Mouse (Mus musculus) kidney, embryonic 16.5 days (tissue): ENCODE measurements around the gene Mettl26. TPM values are rescaled to one million over a fixed set of nuclear protein-coding genes. Genes with fewer than 3 reads are reported as not detected.

Source experiments
- ATAC-seq: fragments of 200-750 bp; cut with Nextera tagmentation; 2 replicates; pipeline ENCODE4 v1.8.0; 2017; ENCODE audit warnings: moderate TSS enrichment; ENCODE audit not compliant: low FRiP score, low TSS enrichment
- H3K27ac ChIP-seq: fragments of 300-500 bp; sonication (generic); 2 replicates; pipeline ENCODE4 v1.5.1; 2014; ENCODE audit warnings: low read length
- H3K27me3 ChIP-seq: fragments of 300-500 bp; sonication (generic); 2 replicates; pipeline ENCODE4 v1.6.1; 2014; ENCODE audit warnings: low read length, control low read depth, mixed read lengths; ENCODE audit not compliant: insufficient read depth
- H3K36me3 ChIP-seq: fragments of 300-500 bp; sonication (generic); 2 replicates; pipeline ENCODE4 v1.6.1; 2014; ENCODE audit warnings: low read length, control low read depth, mixed read lengths; ENCODE audit not compliant: insufficient read depth
- H3K4me1 ChIP-seq: fragments of 300-500 bp; sonication (generic); 2 replicates; pipeline ENCODE4 v1.6.1; 2014; ENCODE audit warnings: low read length, control low read depth, mixed read lengths; ENCODE audit not compliant: insufficient read depth
- H3K4me2 ChIP-seq: fragments of 300-500 bp; sonication (generic); replicated peaks from 2 replicates; pipeline ENCODE4 v1.6.1; 2014; ENCODE audit warnings: low read depth, low read length
- H3K4me3 ChIP-seq: fragments of 300-500 bp; sonication (generic); 2 replicates; pipeline ENCODE4 v1.5.1; 2014; ENCODE audit warnings: mild to moderate bottlenecking, low read length
- H3K9ac ChIP-seq: fragments of 300-500 bp; sonication (generic); replicated peaks from 2 replicates; pipeline ENCODE4 v1.6.1; 2014; ENCODE audit warnings: low read length
- H3K9me3 ChIP-seq: fragments of 300-500 bp; sonication (generic); 2 replicates; pipeline ENCODE4 v1.6.1; 2016; ENCODE audit warnings: low read length, control low read depth
- WGBS: fragments of 180-500 bp; shearing (Covaris S2); extraction: QIAGEN DNeasy Blood & Tissue Kit; methylation state at CpG from one replicate; pipeline ENCODE4 v1.1.7; 2014; 5-methylcytosine and 5-hydroxymethylcytosine counted together
- polyA plus RNA-seq: library from polyadenylated mRNA; unstranded; fragments of >200 nt; fragmentation: Nextera tagmentation; extraction: Ambion mirVana; gene quantifications from 2 replicates; pipeline ENCODE4 v1.2.1, GENCODE M21; 2015

Mettl26 gene
- polyA plus RNA-seq, 1 experiment from 2014 or later = 100 TPM

GRCm38 (mm10) chr17:25880913-25881641 is 6.2 kb downstream of the Mettl26 start:
- H3K9ac ChIP-seq = no peak overlapping the region
- H3K4me2 ChIP-seq = no peak overlapping the region
- H3K27me3 ChIP-seq = no peaks in the 10 kb centered on the region
- peaks cover 33% of the 10 kb centered on the region for H3K4me1 ChIP-seq
- H3K4me3 ChIP-seq = no peak overlapping the region
- H3K9me3 ChIP-seq = no peaks in the 10 kb centered on the region
- ATAC-seq = no peak
- H3K36me3 ChIP-seq = peaks cover 35% of the 10 kb centered on the region
- 12% methylated on average over 5 of the region's 5 CpGs for WGBS
- H3K27ac ChIP-seq = no peak overlapping the region; the same call in 1 of the 2 replicates

GRCm38 (mm10) chr17:25881691-25882090 is 6.8 kb downstream of the Mettl26 start:
- H3K9ac ChIP-seq = 0 out of 2 replicates have a peak overlapping the region, but pooled peaks have one; percentile 8
- no peak for ATAC-seq
- peaks cover 26% of the 10 kb centered on the region for H3K4me1 ChIP-seq
- H3K4me3 ChIP-seq = no peak overlapping the region
- peaks cover 35% of the 10 kb centered on the region for H3K36me3 ChIP-seq
- H3K9me3 ChIP-seq = no peaks in the 10 kb centered on the region
- no peak overlapping the region for H3K4me2 ChIP-seq
- peak overlapping the region; percentile 28; the same call in 1 of the 2 replicates for H3K27ac ChIP-seq
- WGBS = 32% methylated on average over 4 of the region's 4 CpGs
- no peaks in the 10 kb centered on the region for H3K27me3 ChIP-seq

- no peak overlapping the region for H3K4me3 ChIP-seq
- H3K27me3 ChIP-seq = no peaks in the 10 kb centered on the region
- WGBS = 23% methylated on average over 5 of the region's 5 CpGs
Measured at GRCm38 (mm10) chr17:25882306-25882705, 7.4 kb downstream of the Mettl26 start.

GRCm38 (mm10) chr17:25883268-25883667 is 8.4 kb downstream of the Mettl26 start:
- H3K9me3 ChIP-seq = no peaks in the 10 kb centered on the region
- no peak for ATAC-seq
- peaks cover 22% of the 10 kb centered on the region for H3K4me1 ChIP-seq
- peaks cover 40% of the 10 kb centered on the region for H3K36me3 ChIP-seq
- H3K27me3 ChIP-seq = no peaks in the 10 kb centered on the region
- 82% methylated on average over 8 of the region's 8 CpGs for WGBS
- H3K4me2 ChIP-seq = no peak overlapping the region
- no peak overlapping the region for H3K27ac ChIP-seq
- H3K9ac ChIP-seq = no peak overlapping the region
- H3K4me3 ChIP-seq = no peak overlapping the region

More at GRCm38 (mm10) chr17:25882306-25882705, 7.4 kb downstream of the Mettl26 start:
- Histone ChIP-seq H3K27ac (no peak overlapping the region), H3K36me3 (peaks cover 35% of the 10 kb centered on the region), H3K9ac (no peak overlapping the region), H3K4me2 (no peak overlapping the region), H3K9me3 (no peaks in the 10 kb centered on the region), H3K4me1 (peaks cover 22% of the 10 kb centered on the region)
- no peak for ATAC-seq

- ATAC-seq = no peak
- peaks cover 41% of the 10 kb centered on the region for H3K36me3 ChIP-seq
Measured at GRCm38 (mm10) chr17:25883824-25884223, 8.9 kb downstream of the Mettl26 start.

GRCm38 (mm10) chr17:25885636-25886035 is 10.8 kb downstream of the Mettl26 start:
- Histone ChIP-seq H3K27me3 (no peaks in the 10 kb centered on the region), H3K9me3 (no peaks in the 10 kb centered on the region), H3K4me2 (no peak overlapping the region), H3K9ac (no peak overlapping the region), H3K4me3 (no peak overlapping the region), H3K4me1 (peaks cover 12% of the 10 kb centered on the region), H3K36me3 (peaks cover 41% of the 10 kb centered on the region), H3K27ac (no peak overlapping the region)
- WGBS = 72% methylated on average over 4 of the region's 4 CpGs
- no peak for ATAC-seq

More at GRCm38 (mm10) chr17:25883824-25884223, 8.9 kb downstream of the Mettl26 start:
- Histone ChIP-seq H3K27me3 (no peaks in the 10 kb centered on the region), H3K9ac (no peak overlapping the region), H3K27ac (no peak overlapping the region), H3K9me3 (no peaks in the 10 kb centered on the region), H3K4me2 (no peak overlapping the region), H3K4me3 (no peak overlapping the region), H3K4me1 (peaks cover 22% of the 10 kb centered on the region)
- 94% methylated on average over 3 of the region's 3 CpGs for WGBS

GRCm38 (mm10) chr17:25886806-25887205 is 11.9 kb downstream of the Mettl26 start:
- H3K4me3 ChIP-seq = no peak overlapping the region
- no peaks in the 10 kb centered on the region for H3K9me3 ChIP-seq
- H3K4me2 ChIP-seq = no peak overlapping the region
- no peak overlapping the region for H3K9ac ChIP-seq
- H3K4me1 ChIP-seq = no peaks in the 10 kb centered on the region
- ATAC-seq = no peak
- H3K36me3 ChIP-seq = peaks cover 41% of the 10 kb centered on the region
- no peak overlapping the region for H3K27ac ChIP-seq
- H3K27me3 ChIP-seq = no peaks in the 10 kb centered on the region

- Histone ChIP-seq H3K4me2 (no peak overlapping the region), H3K9ac (no peak overlapping the region), H3K27ac (no peak overlapping the region), H3K9me3 (no peaks in the 10 kb centered on the region), H3K36me3 (peaks cover 39% of the 10 kb centered on the region), H3K27me3 (no peaks in the 10 kb centered on the region), H3K4me3 (no peak overlapping the region), H3K4me1 (no peaks in the 10 kb centered on the region)
- WGBS = 83% methylated on average over 10 of the region's 10 CpGs
- ATAC-seq = no peak
Measured at GRCm38 (mm10) chr17:25887467-25887866, 12.6 kb downstream of the Mettl26 start.

- Histone ChIP-seq H3K27me3 (no peaks in the 10 kb centered on the region), H3K9ac (no peak overlapping the region), H3K27ac (no peak overlapping the region), H3K9me3 (no peaks in the 10 kb centered on the region), H3K4me2 (no peak overlapping the region), H3K4me3 (no peak overlapping the region), H3K36me3 (peaks cover 26% of the 10 kb centered on the region), H3K4me1 (no peaks in the 10 kb centered on the region)
- WGBS = 81% methylated on average over 3 of the region's 3 CpGs
- no peak for ATAC-seq
Measured at GRCm38 (mm10) chr17:25888837-25889236, 14.0 kb downstream of the Mettl26 start.

GRCm38 (mm10) chr17:25893975-25894617 is 19.2 kb downstream of the Mettl26 start:
- Histone ChIP-seq H3K36me3 (0 out of 2 replicates have a peak, but pooled peaks cover 5% of the 10 kb centered on the region), H3K27me3 (no peaks in the 10 kb centered on the region), H3K27ac (peak overlapping the region; percentile 54; the same call in 1 of the 2 replicates), H3K9me3 (no peaks in the 10 kb centered on the region), H3K4me1 (peaks cover 18% of the 10 kb centered on the region; the same call in 1 of the 2 replicates), H3K9ac (no peak overlapping the region), H3K4me3 (no peak overlapping the region), H3K4me2 (no peak overlapping the region)
- WGBS = 41% methylated on average over 2 of the region's 2 CpGs
- peak; percentile 80 for ATAC-seq
